ENCODE assay signal across 11 mouse cellular contexts in genomic region chr12:69204052-69204833, GRCm38 (mm10). TPM values are rescaled to one million over a fixed set of nuclear protein-coding genes. Genes with fewer than 3 reads are reported as not detected.
DNase-seq lines count a peak whose midpoint lies in the region; ATAC-seq and TF ChIP-seq lines count a peak whose summit lies in the region.
"Had no signal": no experiment of that assay in that cellular context is flagged by ENCODE, and none has a peak within 500 bp of the region (broad histone marks: within the 10 kb centered on the region; RNA-seq: fewer than 3 reads in every experiment).

TSS of gene Gm49384 (minus strand) at chr12:69204267.

- H3K9ac ChIP-seq in ES-Bruce4 (ENCODE audit: low read depth, poor library complexity, severe bottlenecking), result no peak within 1 kb of the TSS
- H3K9ac ChIP-seq in forebrain, embryonic 13.5 days, result no peak within 1 kb of the TSS

- no peak for TF ChIP-seq CTCF in ES-Bruce4 (IDR thresholded peaks at IDR 0.05; ENCODE audit: low read depth, low read length)

- H3K4me3 ChIP-seq in ES-Bruce4 (ENCODE audit: low read depth, low read length), result no peak within 1 kb of the TSS
- no peak within 1 kb of the TSS for H3K4me3 ChIP-seq in forebrain, embryonic 13.5 days
- H3K4me3 ChIP-seq: erythroblast, embryonic 14.5 days had no signal

- DNase-seq in heart, adult 11 months, result peak; percentile 72
- DNase-seq in heart, postnatal 25 days (ENCODE audit: low spot score), result no peak
- no peak for DNase-seq in cerebellum, postnatal 25 days
- no peak for DNase-seq in frontal cortex, postnatal 25 days (ENCODE audit: low spot score in 2 of 2)
- no peak for DNase-seq in thymus, postnatal 4 days
- DNase-seq: thymus, postnatal 36 days had no signal

- no peaks in the 10 kb centered on the region for H3K27me3 ChIP-seq in ES-Bruce4 (ENCODE audit: control insufficient read depth, insufficient read depth, low read length, poor library complexity, severe bottlenecking)
- H3K27me3 ChIP-seq in forebrain, embryonic 13.5 days, result no peaks in the 10 kb centered on the region

- intact Hi-C loops in heart, postnatal 25 days (cut with DNase I), result no loop called here

- TF ChIP-seq EP300 in ES-Bruce4 (IDR thresholded peaks at IDR 0.05; ENCODE audit: insufficient read depth, low read depth, low read length), result no peak

- 77% methylated on average over 16 of the region's 16 CpGs for WGBS in forebrain, embryonic 13.5 days

- H3K36me3 ChIP-seq in ES-Bruce4 (ENCODE audit: control insufficient read depth, insufficient read depth, low read length, poor library complexity, severe bottlenecking), result peaks cover 15% of the 10 kb centered on the region
- H3K36me3 ChIP-seq in forebrain, embryonic 13.5 days (ENCODE audit: poor library complexity, severe bottlenecking), result peaks cover 46% of the 10 kb centered on the region

- peak; percentile 61; the same call in 1 of the 2 replicates for ATAC-seq in forebrain, embryonic 13.5 days
- no peak for ATAC-seq in megakaryocyte progenitor cell, adult 5-6 weeks (replicated peaks; ENCODE audit: poor library complexity)

- H3K27ac ChIP-seq in ES-Bruce4 (ENCODE audit: insufficient read depth, low read length), result no peak within 1 kb of the TSS
- H3K27ac ChIP-seq in forebrain, embryonic 13.5 days, result no peak within 1 kb of the TSS
- H3K27ac ChIP-seq: macrophage had no signal

- no peak for TF ChIP-seq POLR2A in ES-Bruce4 (IDR thresholded peaks at IDR 0.05; ENCODE audit: insufficient read depth, low read length)

- H3K9me3 ChIP-seq in ES-Bruce4 (replicated peaks; ENCODE audit: control insufficient read depth, insufficient read depth, low read length, poor library complexity, severe bottlenecking), result no peaks in the 10 kb centered on the region
- H3K9me3 ChIP-seq in forebrain, embryonic 13.5 days (replicated peaks), result no peaks in the 10 kb centered on the region

- no peaks in the 10 kb centered on the region for H3K4me1 ChIP-seq in ES-Bruce4 (ENCODE audit: control insufficient read depth, insufficient read depth, low read length)
- peaks cover 3% of the 10 kb centered on the region; the same call in 1 of the 2 replicates for H3K4me1 ChIP-seq in forebrain, embryonic 13.5 days

- H3K4me2 ChIP-seq in forebrain, embryonic 13.5 days, result no peak within 1 kb of the TSS

RNA-seq across cellular contexts. Expression of gene Gm49384, which starts in this region (rescaled TPM):
- total RNA-seq in heart, postnatal 25 days (2021), result 1 to 10 TPM; 2.3 to 3.7 TPM
- 27.7 and 32.7 TPM in 2 replicates for polyA plus RNA-seq in ES-Bruce4 (2011; ENCODE audit: insufficient read depth, insufficient read length, low read depth, missing spikeins)
- 32.5 and 32.9 TPM in 2 replicates for polyA plus RNA-seq in forebrain, embryonic 13.5 days (2015; fragmentation: Nextera tagmentation; extraction: Ambion mirVana)
- 22.3 and 24.8 TPM in 2 replicates for total RNA-seq in megakaryocyte progenitor cell, adult 5-6 weeks (2015)
- total RNA-seq in megakaryocyte progenitor cell, adult 5-6 weeks (2017), result 22.0 and 22.4 TPM in 2 replicates
- polyA plus RNA-seq: erythroblast, embryonic 14.5 days had no signal

Comparison
In these comparisons a context has a peak if more than half of its experiments do, and no peak if none do; other contexts are left out.
1. RNA of gene Gm49384 (total RNA-seq): 22.0 to 24.8 TPM in megakaryocyte progenitor cell, adult 5-6 weeks; 2.3 to 3.7 TPM in heart, postnatal 25 days; every median in the first group is over 4 times any median in the second.